Mouse (Mus musculus) v-Abl transformed pro-B cells (cell line): Measurements from ENCODE around the gene Bahcc1.

Experiments
- in situ Hi-C, 2 experiments: fragments of 400-800 bp; cut with MboI; formaldehyde crosslinking; loops; one replicate each; pipeline ENCODE4 v1.15.1; 2025; ENCODE audit not compliant: unreplicated experiment in 2 of 2

The Bahcc1 gene

DNA sequence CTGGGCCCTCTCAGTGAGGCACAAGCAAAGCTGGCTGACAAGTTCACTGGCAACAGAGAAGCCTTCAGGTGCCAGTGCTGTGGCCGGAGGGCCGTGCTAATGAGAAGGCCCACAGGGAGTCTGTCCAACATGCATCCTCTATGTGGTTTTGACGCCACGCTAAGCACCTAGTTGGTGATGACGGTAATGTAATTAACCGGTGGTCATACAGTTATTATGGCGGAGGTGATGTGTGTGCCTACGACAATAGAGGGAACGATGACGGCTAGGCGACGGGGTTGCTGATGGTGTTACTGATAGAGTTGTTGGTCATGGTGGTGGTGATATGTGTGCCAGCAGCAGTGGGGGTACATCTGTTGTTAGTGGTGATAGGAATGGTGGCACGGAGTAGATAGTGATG is 25.2 kb downstream of the Bahcc1 start:
- in situ Hi-C loops, result no loop called here

DNA sequence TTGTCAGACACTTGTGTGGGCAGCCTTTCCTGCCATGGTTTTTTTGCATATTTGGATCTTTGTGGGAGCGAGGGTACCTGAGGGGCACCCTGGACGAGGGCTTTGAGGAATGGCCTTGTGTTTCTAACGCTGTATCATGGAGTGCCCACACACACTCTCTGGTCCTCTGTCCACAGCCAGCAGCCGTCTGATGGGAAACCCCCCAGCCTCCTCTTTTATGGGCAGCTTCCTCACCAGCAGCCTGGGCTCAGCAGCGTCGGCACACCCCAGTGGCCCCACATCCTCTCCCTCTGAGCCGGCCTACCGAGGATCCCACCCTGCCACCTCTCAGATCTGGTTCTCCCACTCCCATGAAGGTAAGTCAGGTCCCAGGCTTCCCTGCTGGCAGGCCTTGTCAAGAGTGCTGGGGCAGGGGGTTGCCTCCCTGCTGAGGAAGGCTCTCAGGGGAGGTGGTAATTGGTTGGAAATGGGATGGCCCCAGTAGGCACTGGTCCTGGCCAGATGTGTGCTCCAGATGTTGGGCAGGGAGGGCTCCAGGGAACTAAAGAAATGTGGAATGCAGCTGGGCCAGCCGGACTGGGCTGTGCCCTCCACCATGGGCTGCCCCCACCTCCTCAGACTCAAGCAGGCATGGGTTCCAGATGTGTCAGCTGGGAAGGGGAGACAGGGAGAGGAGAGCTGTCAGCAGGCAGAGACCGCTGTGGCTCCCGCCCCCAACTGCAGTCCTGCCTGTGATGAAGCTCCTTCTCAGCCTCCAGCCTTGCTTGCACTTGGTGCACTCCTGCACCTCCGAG is 26.3 kb downstream of the Bahcc1 start:
- in situ Hi-C loops, result no loop called here

- in situ Hi-C loops, result no loop called here
Measured at GRCm38 (mm10) chr11:120259792-120260768, 27.3 kb downstream of the Bahcc1 start.

GRCm38 (mm10) chr11:120260769-120261150 is 28.0 kb downstream of the Bahcc1 start:
- in situ Hi-C loops, result no loop called here

DNA sequence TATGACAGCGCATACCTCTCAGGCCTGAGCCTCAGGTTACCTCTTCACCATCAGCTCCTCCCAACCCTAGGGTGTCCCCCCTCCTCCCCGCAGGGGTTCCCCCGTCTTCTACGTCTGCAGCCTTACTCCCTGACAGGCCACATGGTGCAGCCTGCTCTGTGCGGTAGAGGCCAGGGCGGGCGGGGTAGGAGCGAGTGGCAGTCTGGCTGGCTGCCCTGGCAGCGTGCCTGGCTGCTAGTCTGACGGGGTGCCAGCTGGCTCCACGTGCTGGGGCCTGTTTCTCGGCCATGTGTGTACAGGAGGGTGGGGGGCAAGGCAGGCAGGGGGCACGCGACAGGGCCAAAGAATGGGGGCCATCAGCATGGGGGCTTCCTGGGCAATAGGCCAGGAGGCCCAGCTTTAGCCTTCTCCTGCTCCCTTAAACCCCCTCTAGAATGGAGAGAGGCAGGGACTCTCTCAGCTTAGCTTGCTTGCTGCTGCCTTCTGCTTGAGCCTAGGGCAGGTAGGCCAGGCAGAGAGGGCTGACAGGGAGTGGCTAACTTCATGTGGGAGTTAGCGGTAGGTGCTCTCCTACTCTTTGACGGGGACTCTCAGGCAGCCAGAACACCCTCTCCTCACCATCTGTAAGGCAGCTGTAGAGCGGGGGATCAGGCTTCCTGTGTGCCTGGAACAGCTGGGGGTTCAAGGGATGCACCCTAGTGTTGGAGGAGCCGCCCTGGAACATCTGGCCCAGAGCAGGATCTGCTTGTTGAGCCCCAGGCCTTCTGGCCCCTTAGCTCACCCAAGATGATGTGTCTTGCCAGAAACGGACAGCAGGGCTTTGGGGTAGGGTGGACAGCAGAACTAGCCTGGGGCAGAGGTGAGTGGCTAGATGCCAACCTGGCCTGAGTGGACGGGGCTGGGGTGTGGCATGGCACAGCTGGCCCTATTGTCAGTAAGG is 28.9 kb downstream of the Bahcc1 start:
- in situ Hi-C loops, result no loop called here

GRCm38 (mm10) chr11:120262356-120262901 is 29.7 kb downstream of the Bahcc1 start:
- in situ Hi-C loops, result no loop called here

DNA sequence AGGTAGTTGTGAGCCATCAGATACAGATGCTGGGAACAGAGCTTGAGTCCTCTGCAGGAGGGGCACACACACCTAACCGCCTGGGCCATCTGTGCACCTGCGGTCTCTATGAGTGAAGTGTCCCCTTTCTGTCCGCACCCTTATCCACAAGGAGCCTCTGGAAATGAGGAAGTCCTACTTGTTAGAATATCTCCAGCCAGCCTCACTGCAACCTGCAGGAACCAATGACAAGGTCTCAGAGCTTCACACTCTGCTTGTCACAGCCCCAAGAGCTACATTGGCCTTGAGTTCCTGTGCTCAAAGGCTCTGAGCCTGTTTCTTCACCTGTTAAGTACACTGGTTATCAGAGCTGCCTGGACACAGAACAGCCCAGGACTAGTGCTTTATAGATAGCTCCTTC is 30.4 kb downstream of the Bahcc1 start:
- in situ Hi-C loops, result no loop called here

DNA sequence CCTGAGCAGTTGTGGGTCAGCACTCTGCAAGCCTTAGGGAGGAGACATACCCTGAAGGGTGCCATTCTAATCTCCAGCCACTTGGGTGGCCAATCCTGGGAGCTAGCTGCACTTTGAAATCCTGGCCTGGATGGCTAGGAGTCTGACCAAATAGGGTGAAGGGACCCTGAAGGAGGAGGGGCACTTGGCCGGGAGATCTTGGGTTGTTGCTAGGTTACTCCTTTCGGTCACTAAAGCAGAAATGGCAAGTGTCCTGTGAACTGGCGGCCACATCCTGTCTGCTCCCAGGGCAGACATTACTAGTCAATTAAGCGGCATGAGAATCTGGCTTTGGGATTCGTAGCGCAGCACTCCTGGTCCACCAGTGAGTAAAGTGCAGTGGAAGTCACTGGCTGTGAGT is 31.3 kb downstream of the Bahcc1 start:
- in situ Hi-C loops, result no loop called here

DNA sequence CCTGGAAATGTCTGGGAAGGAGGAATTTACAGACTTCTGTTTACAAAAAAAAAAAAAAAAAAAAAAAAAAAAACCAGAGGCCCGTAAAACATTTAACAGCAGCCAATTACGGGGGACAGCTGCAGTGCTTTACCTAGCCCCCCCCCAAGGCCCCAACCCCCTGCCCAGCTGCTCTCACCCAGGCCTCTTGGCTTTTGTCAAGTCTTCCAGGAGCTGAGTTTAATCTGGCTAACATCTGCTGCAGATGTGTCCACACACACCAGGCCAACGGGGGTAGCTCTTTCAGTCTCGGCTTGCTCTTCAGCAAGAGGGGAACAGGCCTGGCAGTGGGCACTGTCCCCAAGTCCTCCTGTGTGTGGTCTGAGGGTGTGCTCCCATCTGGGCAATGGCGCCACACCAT is 32.7 kb downstream of the Bahcc1 start:
- in situ Hi-C loops, result no loop called here

GRCm38 (mm10) chr11:120266259-120266758 is 33.6 kb downstream of the Bahcc1 start:
- in situ Hi-C loops, result no loop called here

DNA sequence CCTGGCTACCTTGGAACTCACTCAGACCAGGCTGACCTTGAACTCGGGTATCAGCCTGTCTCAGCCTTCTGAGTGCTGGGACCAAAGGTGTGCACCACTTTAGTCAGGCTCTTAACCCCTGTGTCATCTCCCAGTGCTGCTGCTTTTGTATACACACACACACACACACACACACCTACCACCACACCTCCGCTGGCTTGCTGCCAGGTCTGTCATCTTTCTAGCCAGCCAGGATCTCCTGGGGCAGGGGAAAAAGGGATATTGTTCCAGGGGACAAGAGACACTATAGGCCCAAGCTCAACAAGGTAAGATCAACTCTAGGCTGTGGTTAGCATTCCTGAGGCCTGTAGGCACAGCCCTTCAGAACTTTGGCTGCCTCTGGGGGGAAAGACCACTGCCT is 34.5 kb downstream of the Bahcc1 start:
- in situ Hi-C loops, result no loop called here

GRCm38 (mm10) chr11:120267676-120268075 is 34.9 kb downstream of the Bahcc1 start:
- in situ Hi-C loops, result no loop called here

GRCm38 (mm10) chr11:120268195-120268967 is 35.6 kb downstream of the Bahcc1 start:
- in situ Hi-C loops, result no loop called here

DNA sequence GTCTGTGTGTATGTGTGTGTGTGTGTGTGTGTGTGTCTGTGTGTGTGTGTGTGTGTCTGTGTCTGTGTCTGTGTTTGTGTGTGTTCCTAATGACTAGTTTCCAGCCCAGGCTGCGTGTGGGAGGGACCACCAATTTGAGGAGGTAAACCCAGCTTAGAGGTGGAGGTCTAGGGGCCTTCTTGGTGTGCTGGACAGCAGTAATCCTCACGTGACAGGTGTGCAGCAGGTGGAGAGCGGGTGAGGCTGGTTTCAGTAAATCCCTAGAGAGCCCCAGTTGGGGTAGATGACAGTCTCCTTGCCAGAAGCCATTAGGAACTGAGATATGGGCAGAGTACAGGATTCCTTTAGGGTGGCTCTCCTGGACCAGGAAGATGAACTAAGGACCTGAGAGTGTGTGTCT is 36.3 kb downstream of the Bahcc1 start:
- in situ Hi-C loops, result no loop called here

- in situ Hi-C loops, result no loop called here
Measured at GRCm38 (mm10) chr11:120269498-120270104, 36.9 kb downstream of the Bahcc1 start.

DNA sequence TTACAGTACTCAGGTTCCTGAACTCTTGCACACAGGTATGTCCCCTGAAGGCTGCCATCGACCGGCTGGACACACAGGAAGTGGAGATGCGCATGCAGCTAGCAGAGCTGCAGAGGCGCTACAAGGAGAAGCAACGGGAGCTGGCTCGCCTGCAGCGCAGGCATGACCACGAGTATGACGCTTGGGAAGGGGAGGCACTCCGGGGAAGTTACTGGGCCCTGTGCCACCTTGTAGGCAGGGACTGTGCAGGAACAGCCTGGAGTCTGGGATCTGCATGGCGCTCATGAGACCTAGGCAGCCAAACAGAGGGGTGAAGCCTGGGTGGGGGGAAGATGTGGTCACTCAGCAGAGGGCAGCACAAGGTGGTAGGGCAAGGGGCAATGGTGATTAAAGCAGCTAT is 46.6 kb downstream of the Bahcc1 start:
- in situ Hi-C loops, result loop anchor here in 1 of 2 experiments (25.0 kb wide), 1 partner anchor 1342 kb away; no protein-coding TSS in a partner anchor

GRCm38 (mm10) chr11:120280281-120280773 is 47.6 kb downstream of the Bahcc1 start:
- in situ Hi-C loops, result loop anchor here in 1 of 2 experiments (25.0 kb wide), 1 partner anchor 1343 kb away; no protein-coding TSS in a partner anchor

- in situ Hi-C loops, result loop anchor here in 1 of 2 experiments (25.0 kb wide), 1 partner anchor 1343 kb away; no protein-coding TSS in a partner anchor
Measured at GRCm38 (mm10) chr11:120280774-120281173, 48.0 kb downstream of the Bahcc1 start.
